In genomic region chr16:11670971-11671310, GRCm38 (mm10) we compare ENCODE assay signal across 10 mouse cellular contexts.
DNase-seq lines count a peak whose midpoint lies in the region; ATAC-seq lines count a peak whose summit lies in the region.
"Had no signal": no experiment of that assay in that cellular context is flagged by ENCODE, and none has a peak within 500 bp of the region (broad histone marks: within the 10 kb centered on the region; RNA-seq: fewer than 3 reads in every experiment).

No protein-coding gene starts in this region.

- 63% methylated on average over 6 of the region's 6 CpGs for WGBS in neural tube, embryonic 13.5 days

- no peak overlapping the region for H3K4me3 ChIP-seq in neural tube, embryonic 13.5 days

- peaks cover 14% of the 10 kb centered on the region for H3K4me1 ChIP-seq in neural tube, embryonic 13.5 days (replicated peaks)

- H3K27me3 ChIP-seq in neural tube, embryonic 13.5 days, result no peaks in the 10 kb centered on the region
- H3K27me3 ChIP-seq: Patski had no signal

- H3K36me3 ChIP-seq in neural tube, embryonic 13.5 days, result no peaks in the 10 kb centered on the region

- intact Hi-C loops in heart, postnatal 10 days (cut with DNase I), result no loop called here

- no peaks in the 10 kb centered on the region for H3K9me3 ChIP-seq in neural tube, embryonic 13.5 days

- peak; percentile 63; the same call in 1 of the 2 replicates for ATAC-seq in neural tube, embryonic 13.5 days (ENCODE audit: low read depth)
- ATAC-seq: Patski had no signal

- no peak overlapping the region for H3K4me2 ChIP-seq in neural tube, embryonic 13.5 days
- H3K4me2 ChIP-seq: lung, embryonic 14.5 days had no signal

- no peak overlapping the region for H3K9ac ChIP-seq in neural tube, embryonic 13.5 days
- H3K9ac ChIP-seq: lung, embryonic 14.5 days had no signal

- peak; percentile 52 for DNase-seq in cerebellum, adult 11 months
- no peak for DNase-seq in cerebellum, adult 8-10 months
- no peak for DNase-seq in neural tube, embryonic 10.5 days (ENCODE audit: extremely low spot score, low spot score)
- peak; percentile 38 to 66 for DNase-seq in heart, postnatal 10 days
- peak; percentile 73 for DNase-seq in testis, postnatal 14 days (ENCODE audit: low spot score)
- no peak for DNase-seq in left cerebral cortex, adult 9 months (ENCODE audit: low spot score in 2 of 2)
- no peak for DNase-seq in adipocyte (ENCODE audit: low spot score)

- H3K27ac ChIP-seq in neural tube, embryonic 13.5 days (replicated peaks), result no peak overlapping the region; the same call in 1 of the 2 replicates

Comparison
In these comparisons a context has a peak if more than half of its experiments do, and no peak if none do; other contexts are left out.
1. DNase-seq: peak in cerebellum, adult 11 months (single experiment), heart, postnatal 10 days (2 of 2) and testis, postnatal 14 days (single experiment); none in cerebellum, adult 8-10 months (single experiment), neural tube, embryonic 10.5 days (single experiment), left cerebral cortex, adult 9 months (0 of 2) and adipocyte (single experiment).